Mouse (Mus musculus) T-helper 1 cell (primary cell): ENCODE measurements at regions not wholly inside any gene's neighbourhood (a gene's known extent, or its start where the extent isn't known, plus 50 kb on each side); places are given as distances from the start of the nearest gene placed in this dataset.
"Not testable (repeated sequence)": the region's sequence is repeated elsewhere in the genome, so short reads cannot be mapped to it uniquely, and the experiment has no call there.

Experiments used
- in situ Hi-C: fragments of 300-600 bp; cut with MboI, MseI; formaldehyde crosslinking; loops from one replicate; pipeline ENCODE4 v1.15.1; 2025; ENCODE audit warnings: high pct_unique_total_duplicates

GRCm38 (mm10) chr6:66382347-66383010 is 152.7 kb upstream of the Mad2l1 start:
- in situ Hi-C loops, result no loop called here

GRCm38 (mm10) chr6:66395147-66395546 is 140.0 kb upstream of the Mad2l1 start:
- in situ Hi-C loops, result no loop called here

- in situ Hi-C loops, result no loop called here
These were observed 137.8 kb upstream of the Mad2l1 start for GRCm38 (mm10) chr6:66397411-66397810.

GRCm38 (mm10) chr6:66398674-66399073 is 136.5 kb upstream of the Mad2l1 start:
- in situ Hi-C loops, result no loop called here

- in situ Hi-C loops, result no loop called here
These were observed 136.0 kb upstream of the Mad2l1 start for GRCm38 (mm10) chr6:66399091-66399755.

- in situ Hi-C loops, result no loop called here
These were observed 133.7 kb upstream of the Mad2l1 start for GRCm38 (mm10) chr6:66401468-66401867.

- in situ Hi-C loops, result no loop called here
These were observed 133.2 kb upstream of the Mad2l1 start for GRCm38 (mm10) chr6:66401868-66402440.

- in situ Hi-C loops, result no loop called here
These were observed 120.4 kb upstream of the Mad2l1 start for GRCm38 (mm10) chr6:66414822-66415221.

- in situ Hi-C loops, result no loop called here
These were observed 115.6 kb upstream of the Mad2l1 start for GRCm38 (mm10) chr6:66419452-66420041.

- in situ Hi-C loops, result no loop called here
These were observed 106.8 kb upstream of the Mad2l1 start for GRCm38 (mm10) chr6:66428370-66428769.

- in situ Hi-C loops, result not testable (repeated sequence)
These were observed 84.8 kb upstream of the Mad2l1 start for GRCm38 (mm10) chr6:66450408-66450807.

GRCm38 (mm10) chr6:66458172-66458571 is 77.0 kb upstream of the Mad2l1 start:
- in situ Hi-C loops, result no loop called here

- in situ Hi-C loops, result no loop called here
These were observed 70.7 kb upstream of the Mad2l1 start for GRCm38 (mm10) chr6:66464540-66464939.

GRCm38 (mm10) chr6:66465137-66465853 is 69.9 kb upstream of the Mad2l1 start:
- in situ Hi-C loops, result no loop called here

- in situ Hi-C loops, result no loop called here
These were observed 68.4 kb upstream of the Mad2l1 start for GRCm38 (mm10) chr6:66466757-66467156.

- in situ Hi-C loops, result loop anchor here (10.0 kb wide), 1 partner anchor 64 kb away; the partner anchor contains the start of gene Mad2l1
These were observed 64.5 kb upstream of the Mad2l1 start for GRCm38 (mm10) chr6:66470627-66471249.

- in situ Hi-C loops, result loop anchor here (10.0 kb wide), 1 partner anchor 63 kb away; the partner anchor contains the start of gene Mad2l1
These were observed 63.4 kb upstream of the Mad2l1 start for GRCm38 (mm10) chr6:66471786-66472185.

- in situ Hi-C loops, result loop anchor here (10.0 kb wide), 1 partner anchor 62 kb away; the partner anchor contains the start of gene Mad2l1
These were observed 62.5 kb upstream of the Mad2l1 start for GRCm38 (mm10) chr6:66472697-66473096.

GRCm38 (mm10) chr6:66477575-66477974 is 57.6 kb upstream of the Mad2l1 start:
- in situ Hi-C loops, result loop anchor here (10.0 kb wide), 1 partner anchor 57 kb away; the partner anchor contains the start of gene Mad2l1

- in situ Hi-C loops, result loop anchor here (10.0 kb wide), 1 partner anchor 56 kb away; the partner anchor contains the start of gene Mad2l1
These were observed 56.7 kb upstream of the Mad2l1 start for GRCm38 (mm10) chr6:66478326-66478964.
